ENCODE assay signal across 8 mouse cellular contexts in genomic region chr1:74313049-74313692, GRCm38 (mm10). TPM values are rescaled to one million over a fixed set of nuclear protein-coding genes. Genes with fewer than 3 reads are reported as not detected.
DNase-seq lines count a peak whose midpoint lies in the region; ATAC-seq and TF ChIP-seq lines count a peak whose summit lies in the region.

No protein-coding gene starts in this region.

- H3K4me2 ChIP-seq in heart, postnatal 0 days (ENCODE audit: low read depth, low read length): no peak overlapping the region
- no peak overlapping the region for H3K4me2 ChIP-seq in lung, postnatal 0 days (replicated peaks; ENCODE audit: low read depth, low read length)

- no peak overlapping the region for H3K4me3 ChIP-seq in C2C12 (ENCODE audit: insufficient read depth, poor library complexity, severe bottlenecking)
- no peak overlapping the region for H3K4me3 ChIP-seq in heart, postnatal 0 days (ENCODE audit: low read depth, low read length)
- H3K4me3 ChIP-seq in lung, postnatal 0 days (ENCODE audit: low read depth, low read length): no peak overlapping the region

- H3K9me3 ChIP-seq in heart, postnatal 0 days (replicated peaks; ENCODE audit: control insufficient read depth, low read length): no peaks in the 10 kb centered on the region
- H3K9me3 ChIP-seq in lung, postnatal 0 days (ENCODE audit: low read length): no peaks in the 10 kb centered on the region

- no peak for TF ChIP-seq EP300 in heart, postnatal 0 days (IDR thresholded peaks at IDR 0.05; ENCODE audit: low read depth)
- TF ChIP-seq EP300 in lung, postnatal 0 days (IDR thresholded peaks at IDR 0.05): no peak

- no peaks in the 10 kb centered on the region for H3K36me3 ChIP-seq in C2C12 (ENCODE audit: control insufficient read depth, insufficient read depth)
- no peaks in the 10 kb centered on the region for H3K36me3 ChIP-seq in heart, postnatal 0 days (replicated peaks; ENCODE audit: control insufficient read depth, insufficient read depth, low read length)
- H3K36me3 ChIP-seq in lung, postnatal 0 days (ENCODE audit: insufficient read depth, low read length): no peaks in the 10 kb centered on the region

- no peak overlapping the region for H3ac ChIP-seq in C2C12 (ENCODE audit: control insufficient read depth, insufficient read length, low read depth)

- H3K79me3 ChIP-seq in C2C12 (ENCODE audit: low read depth): no peaks in the 10 kb centered on the region

- WGBS in heart, postnatal 0 days: 2% methylated on average over 3 of the region's 3 CpGs
- 2% methylated on average over 3 of the region's 3 CpGs for WGBS in lung, postnatal 0 days

- H3K27me3 ChIP-seq in C2C12 (ENCODE audit: control insufficient read depth, insufficient read depth, insufficient read length): no peaks in the 10 kb centered on the region
- H3K27me3 ChIP-seq in heart, postnatal 0 days (ENCODE audit: control insufficient read depth, insufficient read depth, low read length): no peaks in the 10 kb centered on the region
- no peaks in the 10 kb centered on the region for H3K27me3 ChIP-seq in lung, postnatal 0 days (replicated peaks; ENCODE audit: insufficient read depth, low read length)

- H3K79me2 ChIP-seq in C2C12 (ENCODE audit: control insufficient read depth, insufficient read depth): no peaks in the 10 kb centered on the region

- peak overlapping the region; percentile 5; the same call in 1 of the 2 replicates for H3K27ac ChIP-seq in heart, postnatal 0 days (ENCODE audit: low read depth)
- H3K27ac ChIP-seq in lung, postnatal 0 days (ENCODE audit: low read length): no peak overlapping the region

- peak; percentile 37 for TF ChIP-seq CTCF in C2C12 (IDR thresholded peaks at IDR 0.05; ENCODE audit: control insufficient read depth, insufficient read depth, insufficient read length)
- TF ChIP-seq CTCF in heart, postnatal 0 days (IDR thresholded peaks at IDR 0.05; ENCODE audit: low read depth): peak; percentile 97
- peak; percentile 96 for TF ChIP-seq CTCF in lung, postnatal 0 days (IDR thresholded peaks at IDR 0.05)

- peak; percentile 34; the same call in 1 of the 2 replicates for ATAC-seq in heart, postnatal 0 days (ENCODE audit: insufficient read depth, low read depth)
- ATAC-seq in lung, postnatal 0 days: peak; percentile 62

- DNase-seq in Muller cell, postnatal 12 days (ENCODE audit: inconsistent ontology term): peak; percentile 50
- DNase-seq in embryo, embryonic 11 days: peak; percentile 88
- peak; percentile 90 for DNase-seq in heart, postnatal 0 days (ENCODE audit: low spot score)
- peak; percentile 57 to 92 for DNase-seq in layer of hippocampus, adult 18-20 months (ENCODE audit: low spot score in 2 of 2)
- DNase-seq in lung, postnatal 0 days (ENCODE audit: low spot score): peak; percentile 95
- DNase-seq in retina, postnatal 7 days (ENCODE audit: low read depth, low spot score): peak; percentile 69
- no peak for DNase-seq in testis, postnatal 10 days (ENCODE audit: low spot score)

- peaks cover 21% of the 10 kb centered on the region for H3K4me1 ChIP-seq in heart, postnatal 0 days (ENCODE audit: control insufficient read depth, insufficient read depth)
- no peaks in the 10 kb centered on the region; the same call in 1 of the 2 replicates for H3K4me1 ChIP-seq in lung, postnatal 0 days (ENCODE audit: insufficient read depth, low read depth, low read length)

- H3K9ac ChIP-seq in heart, postnatal 0 days (replicated peaks; ENCODE audit: low read depth, low read length): no peak overlapping the region
- H3K9ac ChIP-seq in lung, postnatal 0 days (replicated peaks; ENCODE audit: low read depth): no peak overlapping the region

TF ChIP-seq in C2C12, 6 proteins besides CTCF, POLR2A, EP300 and RAD21:
- TF ChIP-seq FOSL1 (IDR thresholded peaks at IDR 0.05; ENCODE audit: insufficient read depth, low read length, poor library complexity, severe bottlenecking) (no peak), USF1 (IDR thresholded peaks at IDR 0.05; ENCODE audit: low read depth) (no peak), MAX (IDR thresholded peaks at IDR 0.05) (no peak), MYOG (IDR thresholded peaks at IDR 0.05; ENCODE audit: control insufficient read depth, extremely low read depth, insufficient read length) (no peak)

RNA-seq across cellular contexts. Expression of gene Tmbim1, which starts 7.7 kb away (rescaled TPM):
- polyA plus RNA-seq in C2C12 (2012; fragmentation: generic; extraction: Trizol): 38.1 TPM
- total RNA-seq in heart, postnatal 0 days (2014; rRNA removed; ENCODE audit: low replicate concordance): 55.7 and 100 TPM in 2 replicates
- 41.6 and 44.9 TPM in 2 replicates for polyA plus RNA-seq in heart, postnatal 0 days (2015; fragmentation: Nextera tagmentation; extraction: Ambion mirVana)
- 10 to 100 TPM; 23.6 to 27.1 TPM for total RNA-seq in layer of hippocampus, adult 18-20 months (2021)
- polyA plus RNA-seq in lung, postnatal 0 days (2015; fragmentation: Nextera tagmentation; extraction: Ambion mirVana): 148 and 149 TPM in 2 replicates

RNA-seq across cellular contexts. Expression of gene Pnkd, which starts 28.4 kb away (rescaled TPM):
- polyA plus RNA-seq in C2C12 (2012; fragmentation: generic; extraction: Trizol): 68.0 TPM
- total RNA-seq in heart, postnatal 0 days (2014; rRNA removed; ENCODE audit: low replicate concordance): 221 and 310 TPM in 2 replicates
- polyA plus RNA-seq in heart, postnatal 0 days (2015; fragmentation: Nextera tagmentation; extraction: Ambion mirVana): 345 and 362 TPM in 2 replicates
- 100 to 1,000 TPM; 192 to 206 TPM for total RNA-seq in layer of hippocampus, adult 18-20 months (2021)
- polyA plus RNA-seq in lung, postnatal 0 days (2015; fragmentation: Nextera tagmentation; extraction: Ambion mirVana): 88.7 and 91.4 TPM in 2 replicates

RNA-seq across cellular contexts. Expression of gene Aamp, which starts 28.6 kb away (rescaled TPM):
- polyA plus RNA-seq in C2C12 (2012; fragmentation: generic; extraction: Trizol): 123 TPM
- 125 and 146 TPM in 2 replicates for total RNA-seq in heart, postnatal 0 days (2014; rRNA removed; ENCODE audit: low replicate concordance)
- 162 and 165 TPM in 2 replicates for polyA plus RNA-seq in heart, postnatal 0 days (2015; fragmentation: Nextera tagmentation; extraction: Ambion mirVana)
- total RNA-seq in layer of hippocampus, adult 18-20 months (2021): 100 to 1,000 TPM; 163 to 168 TPM
- 213 and 214 TPM in 2 replicates for polyA plus RNA-seq in lung, postnatal 0 days (2015; fragmentation: Nextera tagmentation; extraction: Ambion mirVana)

RNA-seq across cellular contexts. Expression of gene Gpbar1, which starts 34.8 kb away (rescaled TPM):
- polyA plus RNA-seq in C2C12 (2012; fragmentation: generic; extraction: Trizol): not detected
- total RNA-seq in heart, postnatal 0 days (2014; rRNA removed; ENCODE audit: low replicate concordance): 0.27 TPM in 1 of 2 replicates, not detected in the other
- 0.22 and 0.33 TPM in 2 replicates for polyA plus RNA-seq in heart, postnatal 0 days (2015; fragmentation: Nextera tagmentation; extraction: Ambion mirVana)
- not detected for total RNA-seq in layer of hippocampus, adult 18-20 months (2021)
- 0.18 and 0.30 TPM in 2 replicates for polyA plus RNA-seq in lung, postnatal 0 days (2015; fragmentation: Nextera tagmentation; extraction: Ambion mirVana)

RNA-seq across cellular contexts. Expression of gene Catip, which starts 48.7 kb away (rescaled TPM):
- polyA plus RNA-seq in C2C12 (2012; fragmentation: generic; extraction: Trizol): not detected
- 0.12 TPM in 1 of 2 replicates, not detected in the other for total RNA-seq in heart, postnatal 0 days (2014; rRNA removed; ENCODE audit: low replicate concordance)
- polyA plus RNA-seq in heart, postnatal 0 days (2015; fragmentation: Nextera tagmentation; extraction: Ambion mirVana): 0.51 and 0.61 TPM in 2 replicates
- 1 to 10 TPM; 1.0 to 1.2 TPM for total RNA-seq in layer of hippocampus, adult 18-20 months (2021)
- 3.4 and 5.1 TPM in 2 replicates for polyA plus RNA-seq in lung, postnatal 0 days (2015; fragmentation: Nextera tagmentation; extraction: Ambion mirVana)

Comparison
In these comparisons a context has a peak if more than half of its experiments do, and no peak if none do; other contexts are left out.
1. CTCF ChIP-seq: peak in every context shown above with its lines; median percentile 97 in heart, postnatal 0 days; 96 in lung, postnatal 0 days; 37 in C2C12.